Mouse (Mus musculus): ENCODE measurements around the gene Nudt15. TPM values are rescaled to one million over a fixed set of nuclear protein-coding genes. Genes with fewer than 3 reads are reported as not detected.
"Not testable (repeated sequence)": the region's sequence is repeated elsewhere in the genome, so short reads cannot be mapped to it uniquely, and the experiment has no call there.

The Nudt15 gene
- polyA plus RNA-seq, 1 experiment from 2014 or later, result 11.3 TPM

DNA sequence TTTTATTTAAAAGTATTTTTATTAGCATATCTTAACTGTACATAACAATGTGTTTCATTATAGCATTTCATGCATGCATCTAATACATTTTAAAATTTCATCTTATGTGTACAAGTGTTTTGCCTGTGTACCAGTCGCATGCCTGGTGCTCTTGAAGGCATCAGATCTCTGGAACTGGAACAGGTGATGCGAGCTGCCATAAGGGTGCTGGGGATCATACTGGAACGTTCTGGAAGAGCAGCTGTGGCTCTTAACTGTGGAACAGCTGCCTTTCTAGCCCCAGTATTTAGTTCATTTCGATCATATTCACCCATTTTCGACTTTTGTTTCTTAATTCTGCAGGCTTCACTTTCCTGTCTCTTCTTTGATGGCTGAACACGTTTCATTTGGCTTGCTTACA, 3.1 kb upstream of the Nudt15 start:
- 85% methylated on average over 6 of the region's 6 CpGs for WGBS
- H3K9me3 ChIP-seq (ENCODE audit: control insufficient read depth, low read length), result no peaks in the 10 kb centered on the region
- no peak overlapping the region for H3K4me3 ChIP-seq (ENCODE audit: low read depth, low read length)
- no peak overlapping the region for H3K9ac ChIP-seq (ENCODE audit: low read depth, low read length)
- no peak for ATAC-seq (ENCODE audit: low FRiP score)
- peaks cover 3% of the 10 kb centered on the region; the same call in 1 of the 2 replicates for H3K4me1 ChIP-seq (replicated peaks; ENCODE audit: control insufficient read depth, insufficient read depth, low read length)
- DNase-seq (ENCODE audit: low spot score), result no peak
- no peaks in the 10 kb centered on the region for H3K36me3 ChIP-seq (ENCODE audit: control insufficient read depth, insufficient read depth, low read length)
- H3K27me3 ChIP-seq (ENCODE audit: control insufficient read depth, insufficient read depth, low read length), result no peaks in the 10 kb centered on the region
- no peak overlapping the region for H3K4me2 ChIP-seq (replicated peaks; ENCODE audit: low read depth, low read length)
- H3K27ac ChIP-seq (ENCODE audit: low read depth, low read length), result no peak overlapping the region

DNA sequence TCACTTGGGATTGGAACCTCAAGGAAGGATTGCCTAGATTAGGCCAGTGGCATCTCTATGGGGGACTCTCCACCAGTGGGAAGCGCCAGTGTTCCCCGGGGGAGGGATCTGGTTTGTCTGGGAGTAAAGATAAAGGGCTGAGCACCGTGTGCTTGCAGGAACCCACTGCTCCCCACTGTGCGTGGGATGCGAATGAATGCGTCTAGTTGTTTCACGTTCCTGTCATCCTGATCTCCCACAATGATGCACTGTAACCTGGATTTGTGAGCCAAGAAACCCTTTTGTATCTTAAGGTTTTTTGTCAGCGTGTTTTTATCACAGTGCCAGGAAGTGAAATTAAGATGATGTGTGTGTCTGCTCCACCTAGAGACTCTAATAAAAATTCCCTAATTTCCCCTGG, 2.7 kb upstream of the Nudt15 start:
- no peak overlapping the region for H3K4me2 ChIP-seq (replicated peaks; ENCODE audit: low read depth, low read length)
- no peak overlapping the region for H3K9ac ChIP-seq (ENCODE audit: low read depth, low read length)
- ATAC-seq (ENCODE audit: low FRiP score) (no peak), DNase-seq (ENCODE audit: low spot score) (no peak)
- H3K36me3 ChIP-seq (ENCODE audit: control insufficient read depth, insufficient read depth, low read length), result no peaks in the 10 kb centered on the region
- no peaks in the 10 kb centered on the region for H3K9me3 ChIP-seq (ENCODE audit: control insufficient read depth, low read length)
- no peak overlapping the region for H3K4me3 ChIP-seq (ENCODE audit: low read depth, low read length)
- no peaks in the 10 kb centered on the region for H3K27me3 ChIP-seq (ENCODE audit: control insufficient read depth, insufficient read depth, low read length)
- peaks cover 3% of the 10 kb centered on the region; the same call in 1 of the 2 replicates for H3K4me1 ChIP-seq (replicated peaks; ENCODE audit: control insufficient read depth, insufficient read depth, low read length)
- WGBS, result 43% methylated on average over 8 of the region's 8 CpGs
- H3K27ac ChIP-seq (ENCODE audit: low read depth, low read length), result no peak overlapping the region

DNA sequence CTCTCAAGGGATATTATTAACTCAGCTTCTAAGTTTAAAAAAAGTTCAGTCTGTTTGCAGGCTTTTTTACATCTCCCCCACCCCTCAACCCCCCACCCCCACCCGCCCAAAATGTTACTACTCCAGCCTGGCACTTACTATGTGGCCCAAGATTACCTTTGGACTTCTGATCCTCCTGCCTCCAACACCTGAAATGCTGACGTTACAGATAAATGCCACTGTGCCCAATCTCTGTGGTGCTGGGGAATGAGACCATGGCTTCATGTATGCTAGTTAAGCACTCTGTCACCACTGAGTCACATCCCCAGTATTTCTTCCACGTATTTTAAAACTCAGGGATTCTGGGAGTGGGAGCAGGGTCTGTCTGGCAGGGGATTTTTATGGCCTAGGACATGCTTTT, 2.2 kb upstream of the Nudt15 start:
- DNase-seq (ENCODE audit: low spot score), result no peak
- Histone ChIP-seq H3K4me2 (replicated peaks; ENCODE audit: low read depth, low read length) (no peak overlapping the region), H3K4me3 (ENCODE audit: low read depth, low read length) (no peak overlapping the region), H3K27me3 (ENCODE audit: control insufficient read depth, insufficient read depth, low read length) (no peaks in the 10 kb centered on the region), H3K9me3 (ENCODE audit: control insufficient read depth, low read length) (no peaks in the 10 kb centered on the region), H3K9ac (ENCODE audit: low read depth, low read length) (no peak overlapping the region), H3K4me1 (replicated peaks; ENCODE audit: control insufficient read depth, insufficient read depth, low read length) (peaks cover 3% of the 10 kb centered on the region; the same call in 1 of the 2 replicates), H3K27ac (ENCODE audit: low read depth, low read length) (no peak overlapping the region), H3K36me3 (ENCODE audit: control insufficient read depth, insufficient read depth, low read length) (no peaks in the 10 kb centered on the region)
- no peak for ATAC-seq (ENCODE audit: low FRiP score)
- 56% methylated on average over 3 of the region's 3 CpGs for WGBS

DNA sequence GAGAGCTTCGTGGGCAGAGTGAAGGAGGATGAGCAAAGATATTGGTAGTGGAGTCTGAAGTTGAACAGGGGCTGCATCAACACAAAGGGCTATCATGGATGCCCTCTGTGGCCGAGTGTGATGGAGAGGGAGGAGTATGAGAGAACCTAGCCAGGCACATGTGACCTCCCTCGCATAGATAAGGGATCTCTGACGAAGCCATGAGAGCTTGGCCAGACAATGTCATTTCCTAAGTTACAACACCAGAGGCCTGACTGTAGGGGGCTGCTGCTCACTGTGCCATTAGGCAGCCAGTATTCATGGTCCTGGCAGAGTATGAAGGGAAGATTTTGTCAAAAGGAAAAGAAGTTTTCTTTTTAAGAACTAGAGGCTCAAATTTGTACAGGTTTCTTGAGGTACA, 1.0 kb downstream of the Nudt15 start:
- no peak overlapping the region for H3K4me3 ChIP-seq (ENCODE audit: low read depth, low read length)
- H3K27me3 ChIP-seq (ENCODE audit: control insufficient read depth, insufficient read depth, low read length), result no peaks in the 10 kb centered on the region
- no peak overlapping the region for H3K27ac ChIP-seq (ENCODE audit: low read depth, low read length)
- no peak overlapping the region for H3K9ac ChIP-seq (ENCODE audit: low read depth, low read length)
- no peaks in the 10 kb centered on the region for H3K9me3 ChIP-seq (ENCODE audit: control insufficient read depth, low read length)
- no peak overlapping the region for H3K4me2 ChIP-seq (replicated peaks; ENCODE audit: low read depth, low read length)
- ATAC-seq (ENCODE audit: low FRiP score), result no peak
- no peaks in the 10 kb centered on the region for H3K36me3 ChIP-seq (ENCODE audit: control insufficient read depth, insufficient read depth, low read length)
- WGBS, result 80% methylated on average over 4 of the region's 4 CpGs
- DNase-seq (ENCODE audit: low spot score), result no peak
- H3K4me1 ChIP-seq (replicated peaks; ENCODE audit: control insufficient read depth, insufficient read depth, low read length), result no peaks in the 10 kb centered on the region

DNA sequence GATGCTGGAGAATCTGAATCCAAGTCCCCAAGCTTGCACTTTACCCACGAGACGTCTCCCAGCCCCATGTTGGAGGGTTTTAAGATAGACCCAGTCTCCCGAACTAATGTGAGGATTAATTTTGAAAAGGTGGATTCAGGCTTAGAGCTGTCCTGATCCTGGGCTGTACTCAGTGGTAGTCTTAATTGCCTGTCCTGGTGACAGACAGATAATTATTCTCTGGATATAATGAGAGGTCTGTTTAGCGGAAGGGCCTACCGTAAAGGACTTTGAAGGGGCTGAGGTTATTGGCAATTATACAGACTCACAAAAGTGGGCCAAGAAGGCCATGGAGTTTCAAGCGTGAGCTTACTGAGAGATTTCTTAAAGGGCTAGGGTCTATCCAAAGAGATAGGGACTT, 4.3 kb downstream of the Nudt15 start:
- H3K9me3 ChIP-seq (ENCODE audit: control insufficient read depth, low read length), result no peaks in the 10 kb centered on the region
- H3K27me3 ChIP-seq (ENCODE audit: control insufficient read depth, insufficient read depth, low read length), result no peaks in the 10 kb centered on the region
- H3K9ac ChIP-seq (ENCODE audit: low read depth, low read length), result no peak overlapping the region
- DNase-seq (ENCODE audit: low spot score) (no peak), ATAC-seq (ENCODE audit: low FRiP score) (no peak)
- 75% methylated on average over 6 of the region's 6 CpGs for WGBS
- no peak overlapping the region for H3K27ac ChIP-seq (ENCODE audit: low read depth, low read length)
- no peak overlapping the region for H3K4me3 ChIP-seq (ENCODE audit: low read depth, low read length)
- no peaks in the 10 kb centered on the region for H3K4me1 ChIP-seq (replicated peaks; ENCODE audit: control insufficient read depth, insufficient read depth, low read length)
- no peak overlapping the region for H3K4me2 ChIP-seq (replicated peaks; ENCODE audit: low read depth, low read length)
- H3K36me3 ChIP-seq (ENCODE audit: control insufficient read depth, insufficient read depth, low read length), result no peaks in the 10 kb centered on the region

DNA sequence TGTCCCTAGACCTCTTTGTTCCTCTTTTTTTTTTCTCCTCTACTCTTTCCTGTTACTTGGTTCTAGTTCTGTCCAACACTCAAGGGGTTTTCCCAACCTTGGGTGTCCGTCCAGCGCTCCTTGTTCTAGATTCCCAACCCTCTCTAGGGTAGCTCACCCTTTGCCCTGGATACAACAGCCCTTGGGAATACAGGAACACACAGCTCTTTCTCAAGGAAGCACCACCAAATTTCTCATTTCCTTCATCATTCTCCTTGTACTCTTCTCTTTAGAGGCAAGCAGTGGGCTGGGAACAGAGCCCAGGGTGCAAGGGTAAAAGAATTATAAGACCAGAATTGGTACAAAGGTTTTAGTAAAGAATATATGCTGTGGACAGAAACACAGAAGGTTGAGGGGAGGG, 12.4 kb downstream of the Nudt15 start:
- no peak overlapping the region for H3K4me2 ChIP-seq (replicated peaks; ENCODE audit: low read depth, low read length)
- no peak overlapping the region for H3K9ac ChIP-seq (ENCODE audit: low read depth, low read length)
- H3K27ac ChIP-seq (ENCODE audit: low read depth, low read length), result no peak overlapping the region
- H3K27me3 ChIP-seq (ENCODE audit: control insufficient read depth, insufficient read depth, low read length), result no peaks in the 10 kb centered on the region
- DNase-seq (ENCODE audit: low spot score), result no peak
- WGBS, result 90% methylated on average over 2 of the region's 2 CpGs
- H3K9me3 ChIP-seq (ENCODE audit: control insufficient read depth, low read length), result no peaks in the 10 kb centered on the region
- ATAC-seq (ENCODE audit: low FRiP score), result no peak
- H3K4me1 ChIP-seq (replicated peaks; ENCODE audit: control insufficient read depth, insufficient read depth, low read length), result no peaks in the 10 kb centered on the region
- H3K4me3 ChIP-seq (ENCODE audit: low read depth, low read length), result no peak overlapping the region
- no peaks in the 10 kb centered on the region for H3K36me3 ChIP-seq (ENCODE audit: control insufficient read depth, insufficient read depth, low read length)

DNA sequence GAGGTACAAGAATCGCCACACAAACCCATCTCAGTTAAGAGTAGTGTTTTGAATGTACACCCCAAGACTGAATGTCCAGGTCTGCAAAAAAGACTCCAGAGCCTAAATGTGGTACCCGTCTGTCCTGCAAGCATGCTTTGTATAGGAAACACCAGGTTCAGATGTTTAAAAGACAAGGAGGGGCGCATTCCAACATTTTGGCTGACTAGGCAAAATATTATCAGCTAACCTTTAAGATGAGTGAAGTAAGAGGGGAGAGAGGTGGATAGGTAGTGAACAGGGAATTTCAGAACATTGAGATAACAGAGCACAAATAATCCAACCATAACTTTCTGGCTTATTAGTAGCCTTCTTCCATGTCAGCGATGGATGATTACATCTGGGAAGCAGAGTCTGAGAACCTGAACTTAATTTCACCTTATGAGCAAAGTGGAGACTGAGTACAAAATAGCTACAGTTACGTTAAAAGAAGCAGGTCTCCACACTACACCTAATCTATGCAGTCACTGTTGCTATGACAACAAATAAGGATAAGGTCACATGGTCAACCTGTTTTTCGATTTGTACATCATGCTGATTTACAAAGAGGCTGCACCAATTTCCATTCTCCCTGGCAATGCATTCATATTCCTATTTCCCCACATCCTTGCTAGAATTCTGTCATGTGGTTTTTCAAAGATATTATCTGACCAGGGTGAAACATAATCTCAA, 14.1 kb downstream of the Nudt15 start:
- Histone ChIP-seq H3K27me3 (ENCODE audit: control insufficient read depth, insufficient read depth, low read length) (no peaks in the 10 kb centered on the region), H3K4me1 (replicated peaks; ENCODE audit: control insufficient read depth, insufficient read depth, low read length) (no peaks in the 10 kb centered on the region), H3K4me2 (replicated peaks; ENCODE audit: low read depth, low read length) (no peak overlapping the region), H3K9ac (ENCODE audit: low read depth, low read length) (no peak overlapping the region), H3K4me3 (ENCODE audit: low read depth, low read length) (no peak overlapping the region), H3K27ac (ENCODE audit: low read depth, low read length) (no peak overlapping the region), H3K9me3 (ENCODE audit: control insufficient read depth, low read length) (no peaks in the 10 kb centered on the region), H3K36me3 (ENCODE audit: control insufficient read depth, insufficient read depth, low read length) (no peaks in the 10 kb centered on the region)
- ATAC-seq (ENCODE audit: low FRiP score), result no peak
- 73% methylated on average over 6 of the region's 6 CpGs for WGBS
- DNase-seq (ENCODE audit: low spot score), result no peak

DNA sequence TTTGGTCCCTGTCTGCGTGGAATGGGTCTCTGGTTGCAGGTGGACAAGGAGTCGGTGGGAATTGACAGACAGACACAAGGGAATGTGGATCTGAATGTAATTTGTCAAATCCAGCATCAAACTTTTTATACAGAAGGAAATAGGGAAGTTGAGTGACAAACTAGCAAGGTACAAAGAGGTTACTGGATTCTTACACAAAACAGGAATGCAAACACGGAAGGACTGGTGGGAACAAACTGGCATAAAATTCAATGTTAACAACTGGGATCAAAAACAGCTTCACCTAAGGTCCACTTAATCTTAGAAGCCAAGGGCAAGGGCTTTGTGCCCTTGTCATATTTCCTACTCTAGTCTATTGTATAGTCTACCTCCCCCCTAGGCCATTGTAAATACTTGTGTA, 19.4 kb downstream of the Nudt15 start:
- 84% methylated on average over 3 of the region's 3 CpGs for WGBS
- not testable (repeated sequence) for DNase-seq (ENCODE audit: low spot score); H3K36me3 ChIP-seq (ENCODE audit: control insufficient read depth, insufficient read depth, low read length)

DNA sequence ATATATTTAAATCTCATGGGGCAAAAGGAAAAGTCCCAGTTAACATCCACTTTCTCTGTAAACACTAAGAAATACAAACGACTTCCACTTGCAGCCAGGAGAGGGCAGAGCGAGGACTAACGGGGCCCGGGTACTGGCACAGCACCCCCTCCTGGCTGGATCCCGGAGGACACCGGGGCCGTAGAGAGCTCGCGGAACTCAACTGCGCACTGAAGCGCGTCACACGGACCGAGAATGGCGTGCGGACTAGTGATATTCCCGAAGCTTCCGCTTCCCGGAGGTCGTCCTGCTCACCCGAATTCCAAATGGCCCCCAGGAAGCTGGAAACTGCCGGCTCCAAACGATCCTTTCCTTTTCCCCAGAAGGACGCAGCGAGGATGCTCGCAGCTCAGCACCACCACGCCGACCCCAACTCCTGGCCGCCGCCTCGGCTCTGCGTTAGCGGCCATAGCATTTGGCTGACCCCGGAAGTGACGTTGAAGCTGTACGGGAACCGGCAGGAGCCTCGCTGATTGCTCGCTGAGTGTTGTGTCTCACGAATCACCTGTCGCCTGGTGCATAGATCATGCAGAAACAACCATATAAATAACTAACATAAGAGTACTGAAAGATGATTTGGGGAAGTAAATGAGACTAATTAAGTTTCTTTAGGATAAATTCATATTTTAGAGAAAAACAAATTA, 23.1 kb downstream of the Nudt15 start, which contains the start of gene Sucla2:
Gene Sucla2, plus strand, starts transcription at position 554 of the 683 bp plus-strand sequence.
- Histone ChIP-seq H3K4me1 (replicated peaks; ENCODE audit: control insufficient read depth, insufficient read depth, low read length) (no peaks in the 10 kb centered on the region), H3K4me2 (replicated peaks; ENCODE audit: low read depth, low read length) (0 out of 2 replicates have a peak within 1 kb of the TSS, but pooled peaks have one; percentile 14), H3K9ac (ENCODE audit: low read depth, low read length) (peak within 1 kb of the TSS; percentile 58), H3K9me3 (ENCODE audit: control insufficient read depth, low read length) (no peaks in the 10 kb centered on the region), H3K4me3 (ENCODE audit: low read depth, low read length) (peak within 1 kb of the TSS; percentile 44), H3K36me3 (ENCODE audit: control insufficient read depth, insufficient read depth, low read length) (no peaks in the 10 kb centered on the region), H3K27ac (ENCODE audit: low read depth, low read length) (peak within 1 kb of the TSS; percentile 87), H3K27me3 (ENCODE audit: control insufficient read depth, insufficient read depth, low read length) (no peaks in the 10 kb centered on the region)
- peak; percentile 96 for DNase-seq (ENCODE audit: low spot score)
- peak; percentile 100 for ATAC-seq (ENCODE audit: low FRiP score)
- under 1% methylated on average over 37 of the region's 41 CpGs for WGBS

More for the DNA sequence above, 19.4 kb downstream of the Nudt15 start:
- H3K4me1 ChIP-seq (replicated peaks; ENCODE audit: control insufficient read depth, insufficient read depth, low read length); H3K27ac ChIP-seq (ENCODE audit: low read depth, low read length); H3K4me2 ChIP-seq (replicated peaks; ENCODE audit: low read depth, low read length); H3K9ac ChIP-seq (ENCODE audit: low read depth, low read length); H3K27me3 ChIP-seq (ENCODE audit: control insufficient read depth, insufficient read depth, low read length); H3K9me3 ChIP-seq (ENCODE audit: control insufficient read depth, low read length); H3K4me3 ChIP-seq (ENCODE audit: low read depth, low read length); ATAC-seq (ENCODE audit: low FRiP score): not testable (repeated sequence)

Data from hindbrain, embryonic 11.5 days (tissue).